Mouse (Mus musculus) layer of hippocampus, postnatal 10 days (tissue): ENCODE measurements at regions not wholly inside any gene's neighbourhood (a gene's known extent, or its start where the extent isn't known, plus 50 kb on each side); places are given as distances from the start of the nearest gene placed in this dataset.

Experiments
- DNase-seq, 2 experiments: peaks; one replicate each; pipeline ENCODE4 v3.0.0; 2021; ENCODE audit warnings: low spot score in 2 of 2

DNA sequence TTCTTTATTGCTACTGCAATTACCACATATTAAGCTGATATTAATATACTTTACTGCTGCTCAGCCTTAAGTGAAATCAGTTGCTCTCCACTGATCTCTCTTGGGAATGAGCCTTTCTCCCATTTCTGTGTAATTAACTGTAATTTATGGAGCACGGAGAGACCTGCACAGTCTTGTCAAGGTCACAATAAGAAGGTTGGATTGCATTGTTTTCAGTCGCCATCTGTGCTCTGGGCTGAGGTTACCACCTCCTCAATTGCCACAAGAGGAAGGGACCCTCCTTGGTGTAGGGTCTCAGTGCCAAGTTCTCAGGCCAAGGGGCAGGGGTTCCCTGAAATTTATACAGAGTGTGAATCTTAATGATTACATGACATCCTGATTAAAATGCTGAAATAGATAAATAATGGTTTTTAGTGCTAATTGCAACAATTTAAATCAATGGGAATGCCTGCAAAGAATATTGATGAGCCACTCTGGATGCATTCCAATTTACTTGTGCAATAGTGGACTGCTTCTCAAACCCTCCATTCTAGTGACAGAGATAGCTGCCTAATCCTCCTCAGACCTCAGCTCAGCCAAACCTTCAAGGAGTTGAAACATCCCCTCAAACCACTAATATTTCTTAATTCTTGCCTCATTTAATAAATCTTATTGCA, 332.3 kb downstream of the Mat2b start:
- no peak for DNase-seq
